Mouse (Mus musculus) layer of hippocampus, postnatal 25 days (tissue): ENCODE data around the gene Gtf2i. TPM values are rescaled to one million over a fixed set of nuclear protein-coding genes. Genes with fewer than 3 reads are reported as not detected.

Experiments used
- DNase-seq, 2 experiments: peaks; one replicate each; pipeline ENCODE4 v3.0.0; 2022; ENCODE audit warnings: mixed read lengths in 2 of 2, low spot score in 1 of 2; ENCODE audit errors: extremely low spot score in 1 of 2
- total RNA-seq, 2 experiments: library from RNA; stranded (reverse); gene quantifications; 2 replicates each; pipeline ENCODE4 v1.2.3; 2021

Gene Gtf2i
- total RNA-seq, 2 experiments from 2014 or later: 216 to 223 TPM

GRCm38 (mm10) chr5:134282603-134283002, 32.0 kb downstream of the Gtf2i start:
- DNase-seq: no peak

GRCm38 (mm10) chr5:134282076-134282475, 32.5 kb downstream of the Gtf2i start:
- no peak for DNase-seq

- DNase-seq: no peak
Measured at GRCm38 (mm10) chr5:134279371-134279770, 35.2 kb downstream of the Gtf2i start.

- no peak for DNase-seq
Measured at GRCm38 (mm10) chr5:134277109-134277508, 37.5 kb downstream of the Gtf2i start.

- DNase-seq: no peak
Measured at GRCm38 (mm10) chr5:134275556-134275955, 39.0 kb downstream of the Gtf2i start.

- DNase-seq: peak in 1 of 2 experiments; percentile 25
Measured at GRCm38 (mm10) chr5:134275021-134275420, 39.5 kb downstream of the Gtf2i start.

- no peak for DNase-seq
Measured at GRCm38 (mm10) chr5:134273761-134274160, 40.8 kb downstream of the Gtf2i start.

- DNase-seq: no peak
Measured at GRCm38 (mm10) chr5:134272761-134273160, 41.8 kb downstream of the Gtf2i start.

- DNase-seq: no peak
Measured at GRCm38 (mm10) chr5:134271421-134271820, 43.1 kb downstream of the Gtf2i start.

GRCm38 (mm10) chr5:134270566-134270965, 44.0 kb downstream of the Gtf2i start:
- no peak for DNase-seq

- no peak for DNase-seq
Measured at GRCm38 (mm10) chr5:134269751-134270150, 44.8 kb downstream of the Gtf2i start.

GRCm38 (mm10) chr5:134268751-134269150, 45.8 kb downstream of the Gtf2i start:
- no peak for DNase-seq

- no peak for DNase-seq
Measured at GRCm38 (mm10) chr5:134266404-134266803, 48.2 kb downstream of the Gtf2i start.

- DNase-seq: no peak
Measured at GRCm38 (mm10) chr5:134265890-134266289, 48.7 kb downstream of the Gtf2i start.

- no peak for DNase-seq
Measured at GRCm38 (mm10) chr5:134260001-134260636, 54.4 kb downstream of the Gtf2i start.

- DNase-seq: no peak
Measured at GRCm38 (mm10) chr5:134258934-134259333, 55.6 kb downstream of the Gtf2i start.

- DNase-seq: no peak
Measured at GRCm38 (mm10) chr5:134258395-134258794, 56.2 kb downstream of the Gtf2i start.

GRCm38 (mm10) chr5:134257349-134258031, 57.1 kb downstream of the Gtf2i start:
- DNase-seq: no peak

- no peak for DNase-seq
Measured at GRCm38 (mm10) chr5:134255294-134255693, 59.3 kb downstream of the Gtf2i start.

- no peak for DNase-seq
Measured at GRCm38 (mm10) chr5:134253806-134254205, 60.8 kb downstream of the Gtf2i start.

- DNase-seq: no peak
Measured at GRCm38 (mm10) chr5:134251083-134251482, 63.5 kb downstream of the Gtf2i start.

GRCm38 (mm10) chr5:134250601-134251000, 64.0 kb downstream of the Gtf2i start:
- DNase-seq: no peak
